In the genomic region with DNA sequence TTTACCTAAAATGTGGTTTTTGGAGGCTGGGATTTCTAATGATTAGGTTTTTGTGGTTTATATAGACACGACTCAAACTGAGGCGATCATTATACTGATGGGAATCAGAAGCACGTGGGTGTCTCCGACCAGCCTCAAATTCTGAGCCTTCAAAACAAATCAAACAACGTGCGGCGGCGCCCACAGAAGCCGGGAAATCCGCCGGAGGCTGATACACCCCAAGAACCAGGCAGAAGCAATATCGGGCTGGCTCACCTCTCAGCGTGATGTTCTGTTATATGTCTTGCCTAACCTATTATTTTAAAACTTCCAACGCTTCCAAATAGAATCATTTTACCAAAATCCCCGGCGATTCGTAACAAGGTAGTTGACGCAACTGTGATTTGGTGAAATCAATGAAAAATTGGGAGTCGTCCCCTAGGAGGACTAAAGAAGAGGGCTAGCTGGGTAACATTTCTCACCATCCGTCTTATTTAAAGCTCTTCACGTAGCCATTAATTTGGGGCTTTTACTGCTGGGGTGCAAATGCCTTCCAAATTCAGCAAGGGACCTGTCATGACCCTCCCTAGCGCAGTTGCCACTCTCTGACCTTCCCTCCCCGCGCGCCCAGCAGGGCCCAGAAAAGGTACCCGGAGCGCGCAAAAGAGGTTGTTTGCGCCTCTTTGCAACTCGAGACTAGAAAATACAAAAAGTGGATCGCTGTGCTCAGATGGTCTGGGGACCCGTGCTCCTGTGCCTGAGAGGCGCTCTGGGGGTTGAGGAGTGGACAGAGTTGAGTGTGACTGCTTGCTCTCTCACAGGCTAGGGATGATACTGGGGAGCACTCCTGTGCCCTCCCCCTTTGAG, we compare ENCODE assay signal across 8 mouse cellular contexts. TPM values are rescaled to one million over a fixed set of nuclear protein-coding genes. Genes with fewer than 3 reads are reported as not detected.
DNase-seq lines count a peak whose midpoint lies in the region; ATAC-seq and TF ChIP-seq lines count a peak whose summit lies in the region.

No protein-coding gene starts in this region.

- H3K4me2 ChIP-seq in forebrain, embryonic 15.5 days (replicated peaks): peak overlapping the region; percentile 22
- peak overlapping the region; percentile 90 for H3K4me2 ChIP-seq in kidney, postnatal 0 days (ENCODE audit: low read length)
- peak overlapping the region; percentile 31 for H3K4me2 ChIP-seq in neural tube, embryonic 13.5 days

- no peak for TF ChIP-seq CTCF in kidney, postnatal 0 days (IDR thresholded peaks at IDR 0.05; ENCODE audit: low read depth)

- no peak for ATAC-seq in megakaryocyte, adult 5-6 weeks (ENCODE audit: poor library complexity, severe bottlenecking)
- ATAC-seq in forebrain, embryonic 15.5 days (replicated peaks): no peak
- ATAC-seq in kidney, postnatal 0 days (replicated peaks; ENCODE audit: low FRiP score, low read depth): no peak
- no peak for ATAC-seq in neural tube, embryonic 13.5 days (ENCODE audit: low read depth)

- no peak overlapping the region for H3K9ac ChIP-seq in forebrain, embryonic 15.5 days (replicated peaks)
- no peak overlapping the region for H3K9ac ChIP-seq in kidney, postnatal 0 days (ENCODE audit: low read depth, low read length)
- H3K9ac ChIP-seq in neural tube, embryonic 13.5 days: no peak overlapping the region

- peak overlapping the region; percentile 90 for H3K4me3 ChIP-seq in megakaryocyte, embryonic 14.5 days (replicated peaks)
- peak overlapping the region; percentile 1; the same call in 1 of the 2 replicates for H3K4me3 ChIP-seq in forebrain, embryonic 15.5 days
- H3K4me3 ChIP-seq in kidney, postnatal 0 days (replicated peaks; ENCODE audit: low read depth, low read length): peak overlapping the region; percentile 71; the same call in 1 of the 2 replicates
- H3K4me3 ChIP-seq in neural tube, embryonic 13.5 days: peak overlapping the region; percentile 10

- no peak overlapping the region for H3K27ac ChIP-seq in forebrain, embryonic 15.5 days (replicated peaks)
- H3K27ac ChIP-seq in kidney, postnatal 0 days: no peak overlapping the region
- no peak overlapping the region for H3K27ac ChIP-seq in neural tube, embryonic 13.5 days (replicated peaks)

- WGBS in forebrain, embryonic 15.5 days: under 1% methylated on average over 33 of the region's 33 CpGs
- 4% methylated on average over 33 of the region's 33 CpGs for WGBS in kidney, postnatal 0 days
- under 1% methylated on average over 33 of the region's 33 CpGs for WGBS in neural tube, embryonic 13.5 days

- H3K9me3 ChIP-seq in megakaryocyte, embryonic 14.5 days: no peaks in the 10 kb centered on the region
- H3K9me3 ChIP-seq in forebrain, embryonic 15.5 days: no peaks in the 10 kb centered on the region
- H3K9me3 ChIP-seq in kidney, postnatal 0 days (replicated peaks; ENCODE audit: low read length): no peaks in the 10 kb centered on the region
- no peaks in the 10 kb centered on the region for H3K9me3 ChIP-seq in neural tube, embryonic 13.5 days

- peaks cover 63% of the 10 kb centered on the region for H3K27me3 ChIP-seq in megakaryocyte, embryonic 14.5 days (replicated peaks)
- H3K27me3 ChIP-seq in forebrain, embryonic 15.5 days: peaks cover 61% of the 10 kb centered on the region
- peaks cover 53% of the 10 kb centered on the region for H3K27me3 ChIP-seq in kidney, postnatal 0 days (ENCODE audit: insufficient read depth, low read length)
- H3K27me3 ChIP-seq in neural tube, embryonic 13.5 days: peaks cover 82% of the 10 kb centered on the region

- peak; percentile 35 to 48 for DNase-seq in adrenal gland, adult 18-20 months (ENCODE audit: low spot score in 2 of 2)
- no peak for DNase-seq in adrenal gland, adult 8-10 months
- DNase-seq in kidney, postnatal 0 days (ENCODE audit: low spot score): peak; percentile 12
- no peak for DNase-seq in adipocyte (ENCODE audit: low spot score)

- peaks cover 39% of the 10 kb centered on the region for H3K4me1 ChIP-seq in megakaryocyte, embryonic 14.5 days
- H3K4me1 ChIP-seq in forebrain, embryonic 15.5 days: peaks cover 41% of the 10 kb centered on the region
- peaks cover 13% of the 10 kb centered on the region for H3K4me1 ChIP-seq in kidney, postnatal 0 days (replicated peaks; ENCODE audit: insufficient read depth, low read length)
- peaks cover 41% of the 10 kb centered on the region for H3K4me1 ChIP-seq in neural tube, embryonic 13.5 days (replicated peaks)

- no peaks in the 10 kb centered on the region for H3K36me3 ChIP-seq in megakaryocyte, embryonic 14.5 days (replicated peaks; ENCODE audit: low read length)
- H3K36me3 ChIP-seq in forebrain, embryonic 15.5 days: no peaks in the 10 kb centered on the region
- no peaks in the 10 kb centered on the region for H3K36me3 ChIP-seq in kidney, postnatal 0 days (ENCODE audit: insufficient read depth, low read length)
- H3K36me3 ChIP-seq in neural tube, embryonic 13.5 days: no peaks in the 10 kb centered on the region

RNA-seq across cellular contexts. Expression of gene Supt3, which starts 39.5 kb away (rescaled TPM):
- 10 to 100 TPM; 19.2 to 30.1 TPM for total RNA-seq in adrenal gland, adult 18-20 months (2021)
- total RNA-seq in adrenal gland, adult 8-10 months (2022): 10 to 100 TPM; 20.1 to 39.1 (median 31.3) TPM
- 11.1 and 11.4 TPM in 2 replicates for polyA plus RNA-seq in megakaryocyte, embryonic 14.5 days (2012; ENCODE audit: insufficient read depth, low replicate concordance)
- total RNA-seq in megakaryocyte, adult 5-6 weeks (2015): 18.0 and 18.9 TPM in 2 replicates
- 7.8 and 9.8 TPM in 2 replicates for total RNA-seq in megakaryocyte, adult 5-6 weeks (2017)
- polyA plus RNA-seq in forebrain, embryonic 15.5 days (2015; fragmentation: Nextera tagmentation; extraction: Ambion mirVana): 17.8 and 19.7 TPM in 2 replicates
- 19.2 and 21.3 TPM in 2 replicates for polyA plus RNA-seq in kidney, postnatal 0 days (2015; fragmentation: Nextera tagmentation; extraction: Ambion mirVana)
- polyA plus RNA-seq in neural tube, embryonic 13.5 days (2015; fragmentation: Nextera tagmentation; extraction: Ambion mirVana): 25.4 and 25.9 TPM in 2 replicates

Comparison
In these comparisons a context has a peak if more than half of its experiments do, and no peak if none do; other contexts are left out.
1. DNase-seq: peak in adrenal gland, adult 18-20 months (2 of 2) and kidney, postnatal 0 days (single experiment); none in adrenal gland, adult 8-10 months (single experiment) and adipocyte (single experiment).
2. H3K4me3 ChIP-seq: peak in every context shown above with its lines; median percentile 90 in megakaryocyte, embryonic 14.5 days; 71 in kidney, postnatal 0 days; 10 in neural tube, embryonic 13.5 days; 1 in forebrain, embryonic 15.5 days.
3. H3K4me2 ChIP-seq: peak in every context shown above with its lines; median percentile 90 in kidney, postnatal 0 days; 31 in neural tube, embryonic 13.5 days; 22 in forebrain, embryonic 15.5 days.